Mouse (Mus musculus): ENCODE measurements around the gene Gm5134. TPM values are rescaled to one million over a fixed set of nuclear protein-coding genes. Genes with fewer than 3 reads are reported as not detected.

The Gm5134 gene
- not detected for total RNA-seq (2021)
- long read RNA-seq, experiment 1 = 0 reads
- long read RNA-seq, experiment 2 = 0 reads

GRCm38 (mm10) chr10:75954381-75954811, at the start of gene Gm5134:
Gm5134 (plus strand) TSS chr10:75954514.
- H3K4me3 ChIP-seq = no peak within 1 kb of the TSS
- intact Hi-C loops (cut with DNase I) = loop anchor here (5.0 to 10.0 kb wide), 3 partner anchors 192 to 370 kb away; partner anchors contain the start of genes Cabin1 and Ggt5
- no peak for DNase-seq
- TF ChIP-seq CTCF (IDR thresholded peaks at IDR 0.05) = no peak
- no peak within 1 kb of the TSS for H3K27ac ChIP-seq

- Histone ChIP-seq H3K27ac (no peak overlapping the region), H3K4me3 (no peak overlapping the region)
- no peak for DNase-seq
- intact Hi-C loops (cut with DNase I) = no loop called here
- TF ChIP-seq CTCF (IDR thresholded peaks at IDR 0.05) = no peak
Observed at GRCm38 (mm10) chr10:75906882-75907281, 47.4 kb upstream of the Gm5134 start.

GRCm38 (mm10) chr10:75910698-75911097, 43.6 kb upstream of the Gm5134 start:
- TF ChIP-seq CTCF (IDR thresholded peaks at IDR 0.05) = no peak
- Histone ChIP-seq H3K27ac (peak overlapping the region; percentile 57), H3K4me3 (no peak overlapping the region)
- no peak for DNase-seq
- intact Hi-C loops (cut with DNase I) = no loop called here

GRCm38 (mm10) chr10:75913013-75913589, 41.2 kb upstream of the Gm5134 start:
- Histone ChIP-seq H3K4me3 (no peak overlapping the region), H3K27ac (peak overlapping the region; percentile 41)
- no peak for DNase-seq
- intact Hi-C loops (cut with DNase I) = no loop called here
- no peak for TF ChIP-seq CTCF (IDR thresholded peaks at IDR 0.05)

GRCm38 (mm10) chr10:75915557-75915956, 38.8 kb upstream of the Gm5134 start:
- Histone ChIP-seq H3K4me3 (peak overlapping the region; percentile 45; the same call in 1 of the 2 replicates), H3K27ac (peak overlapping the region; percentile 53)
- TF ChIP-seq CTCF (IDR thresholded peaks at IDR 0.05) = no peak
- DNase-seq = no peak
- intact Hi-C loops (cut with DNase I) = no loop called here

- DNase-seq = no peak
- Histone ChIP-seq H3K27ac (0 out of 2 replicates have a peak overlapping the region, but pooled peaks have one; percentile 21), H3K4me3 (no peak overlapping the region)
- no peak for TF ChIP-seq CTCF (IDR thresholded peaks at IDR 0.05)
- intact Hi-C loops (cut with DNase I) = loop anchor here (2.0 kb wide), 1 partner anchor 18 kb away; no protein-coding TSS in a partner anchor
Observed at GRCm38 (mm10) chr10:75916840-75917239, 37.5 kb upstream of the Gm5134 start.

- no peak for TF ChIP-seq CTCF (IDR thresholded peaks at IDR 0.05)
- H3K27ac ChIP-seq = no peak overlapping the region
- no peak for DNase-seq
- intact Hi-C loops (cut with DNase I) = no loop called here
- H3K4me3 ChIP-seq = no peak overlapping the region
Observed at GRCm38 (mm10) chr10:75919026-75919425, 35.3 kb upstream of the Gm5134 start.

- no peak for TF ChIP-seq CTCF (IDR thresholded peaks at IDR 0.05)
- peak; percentile 97 for DNase-seq
- H3K27ac ChIP-seq = peak within 1 kb of the TSS; percentile 96
- peak within 1 kb of the TSS; percentile 99 for H3K4me3 ChIP-seq
- intact Hi-C loops (cut with DNase I) = no loop called here
Observed at GRCm38 (mm10) chr10:75921026-75921725, 33.1 kb upstream of the Gm5134 start, which contains the start of gene Smarcb1. Smarcb1 (minus strand) TSS chr10:75921617.

GRCm38 (mm10) chr10:75921726-75922560, 32.4 kb upstream of the Gm5134 start:
- no peak for TF ChIP-seq CTCF (IDR thresholded peaks at IDR 0.05)
- Histone ChIP-seq H3K27ac (peak overlapping the region; percentile 96), H3K4me3 (peak overlapping the region; percentile 99)
- intact Hi-C loops (cut with DNase I) = no loop called here
- DNase-seq = no peak

GRCm38 (mm10) chr10:75924324-75924723, 30.0 kb upstream of the Gm5134 start:
- no peak overlapping the region for H3K4me3 ChIP-seq
- peak; percentile 45 for DNase-seq
- no peak overlapping the region for H3K27ac ChIP-seq
- peak; percentile 52 for TF ChIP-seq CTCF (IDR thresholded peaks at IDR 0.05)
- intact Hi-C loops (cut with DNase I) = no loop called here

GRCm38 (mm10) chr10:75926396-75926795, 27.9 kb upstream of the Gm5134 start:
- H3K4me3 ChIP-seq = no peak overlapping the region
- intact Hi-C loops (cut with DNase I) = no loop called here
- no peak for DNase-seq
- H3K27ac ChIP-seq = no peak overlapping the region
- TF ChIP-seq CTCF (IDR thresholded peaks at IDR 0.05) = no peak

- peak overlapping the region; percentile 23; the same call in 1 of the 2 replicates for H3K4me3 ChIP-seq
- no peak overlapping the region; the same call in 1 of the 2 replicates for H3K27ac ChIP-seq
- no peak for TF ChIP-seq CTCF (IDR thresholded peaks at IDR 0.05)
- intact Hi-C loops (cut with DNase I) = no loop called here
- DNase-seq = no peak
Observed at GRCm38 (mm10) chr10:75930304-75930703, 24.0 kb upstream of the Gm5134 start.

All from gastrocnemius, adult 2 months (tissue).